Mouse (Mus musculus) layer of hippocampus, adult 9-11 months (tissue): ENCODE data around the gene Gm26558.

Source experiments
- DNase-seq: peaks from one replicate; pipeline ENCODE4 v3.0.0; 2022

The Gm26558 gene

GRCm38 (mm10) chr2:70661715-70662495, at the start of gene Gm26558:
Gene Gm26558 (minus strand): TSS chr2:70662108.
- peak; percentile 42 for DNase-seq

DNA sequence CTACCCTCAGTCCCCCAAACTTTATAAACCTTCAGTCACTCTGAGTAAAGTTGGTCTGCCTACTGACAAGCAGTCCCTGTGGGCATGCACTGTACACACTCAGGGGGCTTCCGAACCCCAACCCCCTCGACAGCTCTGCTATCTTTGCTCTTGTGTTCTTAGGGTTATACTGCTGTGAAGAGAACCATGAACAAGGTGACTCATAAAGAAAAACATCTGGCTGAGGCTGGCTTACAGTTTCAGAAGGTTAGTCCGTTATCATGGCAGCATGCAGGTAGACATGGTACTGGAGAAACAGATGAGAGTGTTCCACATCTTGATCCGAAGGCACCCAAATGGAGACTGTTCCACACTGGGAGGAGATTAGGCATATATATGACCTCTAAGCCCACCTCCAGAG, 49.0 kb upstream of the Gm26558 start:
- DNase-seq: no peak

DNA sequence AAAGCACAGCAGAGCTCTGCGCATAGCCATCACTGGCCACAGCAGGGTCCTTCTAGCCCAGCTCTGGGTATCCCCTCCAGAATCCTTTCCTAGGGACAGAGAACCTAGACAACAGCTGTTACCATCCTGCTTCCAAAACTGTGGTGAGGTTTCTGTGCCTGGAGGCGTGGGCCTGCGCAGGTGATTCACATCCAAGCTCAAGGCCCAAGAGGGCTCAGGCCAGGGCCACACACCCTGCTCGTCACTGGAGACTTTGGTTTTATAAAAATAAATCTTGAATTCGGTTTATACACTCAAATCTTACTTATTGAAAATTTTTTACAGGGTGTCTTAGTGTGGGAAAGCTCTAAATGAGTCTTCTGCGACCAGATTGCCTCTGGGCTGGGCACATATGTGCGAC, 48.3 kb upstream of the Gm26558 start:
- DNase-seq: no peak

DNA sequence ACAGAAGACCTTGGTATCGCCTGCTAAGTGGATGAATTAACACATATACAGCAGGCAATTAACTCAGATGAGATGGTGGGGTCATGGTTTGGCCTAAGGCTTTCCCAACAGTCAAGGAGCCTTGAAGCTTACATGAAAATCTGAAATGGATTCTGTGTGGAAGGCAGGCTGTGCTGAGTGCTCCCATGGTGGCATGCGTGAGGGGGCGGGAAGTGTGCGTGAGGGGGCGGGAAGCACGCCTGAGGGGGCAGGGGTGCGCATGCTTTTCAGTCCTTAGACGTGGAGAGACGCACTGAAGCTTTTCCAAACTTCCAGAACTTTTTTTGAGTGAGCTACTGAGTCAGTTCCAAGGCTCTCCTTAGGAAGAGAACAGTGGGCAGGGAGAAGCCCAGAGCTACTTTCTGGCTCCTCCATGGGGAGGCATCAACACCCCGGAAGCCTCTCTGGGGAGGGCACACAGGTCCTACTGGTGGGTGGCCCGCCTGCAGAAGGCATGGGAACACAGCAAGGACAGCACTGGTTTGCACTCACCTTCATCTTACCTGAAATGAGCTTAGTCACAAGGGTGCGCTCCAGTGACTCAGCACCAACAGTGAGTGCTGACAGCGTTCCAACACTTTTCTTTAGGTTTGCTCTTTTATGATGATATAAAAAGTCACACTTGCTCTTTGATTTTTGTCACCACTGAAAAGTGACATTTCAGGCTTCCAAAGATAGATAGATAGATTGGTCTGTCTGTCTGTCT, 47.2 kb upstream of the Gm26558 start:
- no peak for DNase-seq

DNA sequence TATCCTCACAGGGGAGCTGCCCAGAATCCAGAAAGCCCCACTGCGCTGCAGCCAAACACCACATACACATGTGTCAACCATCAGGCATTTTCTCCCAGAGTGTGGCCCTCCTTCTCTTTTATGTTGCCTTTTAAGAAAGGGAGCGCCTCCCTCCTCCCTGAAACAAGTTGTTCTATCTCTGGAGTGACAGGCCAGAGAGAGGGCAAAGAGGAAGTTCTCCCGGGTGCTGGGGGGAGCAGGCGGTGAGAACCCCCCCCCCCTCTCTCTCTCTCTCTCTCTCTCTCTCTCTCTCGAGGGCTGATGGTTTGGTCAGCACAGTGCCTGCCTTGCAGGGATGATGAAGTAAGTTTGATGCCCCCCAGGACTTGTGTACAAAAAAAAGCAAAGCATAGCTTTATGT, 40.5 kb upstream of the Gm26558 start:
- DNase-seq: no peak

- no peak for DNase-seq
These were observed 39.7 kb upstream of the Gm26558 start for GRCm38 (mm10) chr2:70701571-70701970.

DNA sequence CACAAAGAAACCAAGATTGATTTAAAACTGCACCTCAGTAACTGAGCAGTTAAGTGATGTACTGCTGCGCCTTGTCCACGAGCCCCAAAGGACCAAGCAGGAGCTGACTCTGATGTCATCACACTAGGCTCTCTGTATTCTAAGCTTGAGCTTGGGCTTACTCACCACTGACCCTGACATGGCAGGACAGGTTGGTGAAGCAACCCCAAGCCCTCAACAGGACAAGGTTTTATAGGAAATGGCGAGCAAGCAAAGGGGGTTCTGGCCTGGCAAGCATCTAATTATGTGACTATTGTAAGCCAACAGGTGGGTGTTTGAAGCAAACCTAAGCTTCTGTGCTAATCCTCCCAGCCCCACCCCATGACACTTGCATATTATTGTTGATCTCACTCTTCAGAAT, 38.9 kb upstream of the Gm26558 start:
- DNase-seq: no peak

DNA sequence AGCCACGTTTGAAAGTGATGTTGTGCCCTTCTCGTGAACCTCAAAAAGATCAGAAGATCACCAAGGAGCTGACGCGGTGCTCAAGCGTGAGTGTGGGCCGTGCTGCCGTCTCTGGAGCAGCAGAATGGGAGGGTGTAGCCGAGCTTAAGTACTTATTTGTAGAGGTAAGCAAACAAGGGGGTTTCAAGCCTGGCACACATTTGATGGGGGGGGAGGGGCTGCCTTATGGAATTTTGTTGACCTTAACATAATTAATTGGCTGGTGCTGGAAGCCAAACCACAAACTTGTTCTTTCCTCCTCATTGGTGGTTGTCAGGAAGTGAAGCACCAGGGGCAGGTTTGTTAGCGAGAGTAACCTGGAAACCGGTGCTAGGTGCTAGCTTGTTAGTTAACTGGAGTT, 33.8 kb upstream of the Gm26558 start:
- DNase-seq: no peak

- no peak for DNase-seq
These were observed 28.3 kb upstream of the Gm26558 start for GRCm38 (mm10) chr2:70690195-70690594.

DNA sequence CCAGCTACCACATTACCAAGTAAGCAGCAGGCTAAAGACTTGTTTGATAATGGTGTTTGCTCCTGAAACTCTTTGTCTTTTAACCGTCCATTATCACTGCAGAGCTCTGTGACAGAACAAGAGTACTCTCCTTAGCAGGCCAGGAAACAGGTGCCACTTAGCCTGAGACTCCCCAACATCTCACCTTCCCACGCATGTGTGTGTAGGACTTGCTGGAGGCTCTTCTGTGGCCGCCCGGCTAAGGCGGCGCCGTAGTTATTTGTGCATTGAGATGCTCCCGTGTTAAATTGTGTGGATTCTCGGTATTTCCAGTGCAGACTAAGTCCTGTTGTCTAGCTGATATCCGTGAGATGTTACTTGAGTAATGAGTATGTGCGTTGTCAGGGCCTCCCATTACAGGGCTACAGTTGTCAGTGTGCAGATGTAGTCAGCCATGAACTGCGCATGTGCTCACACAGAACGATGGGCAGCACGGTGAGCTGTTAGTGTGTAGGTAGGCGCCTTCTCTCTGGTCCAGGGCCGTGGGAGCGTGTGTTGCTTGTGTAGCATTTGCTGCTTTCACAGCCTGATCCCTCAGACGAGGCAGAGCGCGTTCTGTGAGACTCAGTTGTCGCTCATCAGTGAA, 26.7 kb upstream of the Gm26558 start:
- no peak for DNase-seq

DNA sequence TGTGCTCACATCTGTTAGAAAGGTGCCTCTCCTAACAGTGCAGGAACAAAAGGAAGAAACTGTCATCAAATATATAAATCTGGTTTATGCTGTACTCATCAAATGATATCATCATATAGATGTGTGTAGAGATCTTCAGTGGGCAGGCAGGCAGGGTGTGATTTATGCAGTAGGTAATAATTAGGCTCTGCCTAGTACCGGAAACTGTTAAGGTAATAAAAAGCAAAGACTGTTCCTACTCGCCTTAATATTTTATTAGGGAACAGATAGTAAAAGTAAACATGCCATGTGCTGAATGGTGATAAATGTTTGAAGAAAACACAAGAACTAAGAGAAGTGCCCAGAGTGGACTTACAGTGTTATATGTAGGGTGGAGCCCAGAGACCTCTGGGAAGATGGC, 20.4 kb upstream of the Gm26558 start:
- DNase-seq: no peak

- no peak for DNase-seq
These were observed 11.7 kb upstream of the Gm26558 start for GRCm38 (mm10) chr2:70673445-70674126.

DNA sequence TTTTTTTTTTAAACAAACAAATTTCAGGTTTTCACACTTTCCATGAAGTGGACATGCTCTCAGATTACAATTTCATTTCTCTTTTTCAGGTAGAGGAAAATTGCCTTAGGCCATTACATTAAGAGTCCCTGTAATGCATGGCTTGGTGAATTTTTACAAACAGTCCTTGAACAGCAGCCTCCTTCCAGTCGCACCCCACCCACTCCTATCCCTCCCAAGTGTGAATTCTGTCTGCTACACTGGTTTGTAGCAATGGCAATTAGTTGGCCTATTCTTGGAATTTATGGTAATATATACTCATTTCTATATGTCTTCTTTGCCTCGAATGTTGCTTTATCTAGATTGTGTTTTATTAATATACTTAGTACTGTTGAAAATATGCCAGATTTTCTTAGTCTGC, 10.6 kb upstream of the Gm26558 start:
- DNase-seq: no peak

DNA sequence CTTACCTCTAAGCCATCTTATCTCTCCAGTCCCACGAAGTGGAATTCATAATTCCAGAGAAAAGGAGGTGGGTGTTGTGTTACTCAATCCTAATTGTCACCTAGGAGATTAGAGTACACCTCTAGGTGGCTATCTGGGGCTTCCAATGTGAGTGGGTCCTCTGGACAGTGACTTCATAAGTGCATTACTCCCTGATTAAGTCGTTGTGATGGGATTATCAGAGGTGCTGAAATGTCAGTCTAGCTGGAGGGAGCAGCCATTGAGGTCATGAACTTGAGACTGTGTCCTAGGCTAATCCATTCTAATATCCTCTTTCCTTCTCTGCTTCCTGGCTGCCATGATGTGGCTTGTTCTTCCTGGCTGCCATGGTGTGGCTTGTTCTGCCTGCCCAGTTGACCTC, 8.0 kb upstream of the Gm26558 start:
- no peak for DNase-seq

DNA sequence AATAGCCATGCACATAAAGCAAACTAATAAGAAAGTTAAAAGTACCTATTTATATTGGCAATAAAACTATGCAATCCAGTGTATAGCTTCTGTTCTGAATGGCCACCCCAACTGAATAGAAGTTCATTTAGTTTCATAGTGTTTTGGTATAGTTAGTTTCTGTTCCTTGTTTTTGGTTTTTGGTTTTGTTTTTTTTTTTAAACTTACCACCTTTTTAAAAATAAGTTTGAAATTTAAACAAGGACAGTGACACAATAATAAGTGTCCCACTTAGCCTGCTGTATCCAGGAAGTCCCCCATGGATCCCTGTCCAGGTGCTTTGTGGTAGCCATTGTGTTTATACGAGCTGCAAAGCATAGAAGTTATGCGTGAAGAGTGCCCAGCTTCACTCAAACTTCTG, 7.3 kb upstream of the Gm26558 start:
- no peak for DNase-seq

DNA sequence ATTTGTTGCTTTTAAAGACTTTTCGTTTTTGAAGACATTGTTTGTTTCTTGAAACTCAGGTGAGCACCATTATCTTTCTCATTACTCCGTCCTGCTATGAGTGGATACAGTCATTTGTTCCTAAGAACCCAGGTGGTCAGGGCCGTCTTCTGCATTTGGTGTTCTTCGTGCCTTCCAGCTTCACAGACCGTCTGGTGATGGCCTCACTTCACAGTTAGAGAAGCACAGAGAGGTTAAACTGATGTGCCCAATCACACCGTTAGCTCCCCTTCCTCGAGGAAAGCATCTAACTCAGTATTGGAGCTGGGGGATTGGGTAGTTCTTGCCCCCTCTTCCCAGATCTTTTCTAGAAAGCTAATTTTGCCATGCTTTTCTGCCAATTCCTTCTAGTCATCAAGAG, 5.1 kb upstream of the Gm26558 start:
- no peak for DNase-seq

DNA sequence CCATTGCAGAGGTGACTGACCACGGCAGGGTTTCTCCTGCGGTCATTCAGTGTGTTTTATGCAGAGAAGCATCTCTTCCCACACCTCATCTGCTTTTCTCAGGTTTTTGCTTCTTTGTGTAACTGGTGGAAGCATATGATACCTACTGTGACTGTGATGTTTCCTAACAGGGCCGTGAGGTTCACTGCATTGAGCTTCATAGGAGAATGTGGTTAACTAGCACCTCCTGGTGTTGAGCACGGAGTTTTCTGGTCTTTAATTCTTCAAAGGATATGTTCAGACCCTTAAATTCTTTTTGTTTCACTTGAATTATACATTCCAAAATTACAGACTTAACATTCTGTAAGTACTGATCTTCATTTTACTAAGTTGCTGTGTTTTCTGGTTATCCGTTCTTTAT, 1.9 kb upstream of the Gm26558 start:
- no peak for DNase-seq

- DNase-seq: peak; percentile 96
These were observed 807 bp downstream of the Gm26558 start, which contains the start of gene Gorasp2 for GRCm38 (mm10) chr2:70660887-70661714. Gene Gorasp2 (plus strand): TSS chr2:70661576.

- peak; percentile 42 for DNase-seq
These were observed 4.8 kb downstream of the Gm26558 start for GRCm38 (mm10) chr2:70657083-70657482.

- no peak for DNase-seq
These were observed 10.1 kb downstream of the Gm26558 start for GRCm38 (mm10) chr2:70651820-70652219.

- no peak for DNase-seq
These were observed 12.4 kb downstream of the Gm26558 start for GRCm38 (mm10) chr2:70649471-70649870.

GRCm38 (mm10) chr2:70648271-70648670, 13.6 kb downstream of the Gm26558 start:
- DNase-seq: no peak
